Comparison of ENCODE assay signal across 8 mouse cellular contexts in the genomic region with DNA sequence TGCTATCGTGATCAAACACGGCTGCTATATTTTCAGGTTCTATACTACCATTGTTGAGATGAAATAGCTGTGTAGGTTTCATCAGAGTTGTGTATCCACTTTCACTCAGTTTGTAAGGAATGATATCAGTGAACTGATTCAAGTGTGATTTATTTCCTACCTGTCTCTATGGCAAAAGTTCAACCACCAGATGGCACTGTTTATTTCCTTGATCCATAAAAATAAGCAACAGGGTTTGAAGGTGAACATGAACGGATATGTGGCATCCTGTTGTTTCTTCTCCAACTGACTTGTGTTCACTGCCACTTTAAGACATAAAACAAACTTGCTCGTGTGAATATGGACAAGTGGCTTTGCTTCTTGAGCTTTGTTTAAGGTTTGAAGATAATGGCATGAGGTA.
DNase-seq lines count a peak whose midpoint lies in the region; ATAC-seq and TF ChIP-seq lines count a peak whose summit lies in the region.

No protein-coding gene starts in this region.

- 50% methylated on average over 4 of the region's 4 CpGs for WGBS in hindbrain, postnatal 0 days
- WGBS in hindbrain, embryonic 13.5 days: 64% methylated on average over 4 of the region's 4 CpGs

- H3K36me3 ChIP-seq in hindbrain, postnatal 0 days (ENCODE audit: insufficient read depth, low read length): no peaks in the 10 kb centered on the region
- no peaks in the 10 kb centered on the region for H3K36me3 ChIP-seq in hindbrain, embryonic 13.5 days

- no peak overlapping the region for H3K4me3 ChIP-seq in hindbrain, postnatal 0 days (ENCODE audit: low read length)
- H3K4me3 ChIP-seq in hindbrain, embryonic 13.5 days: no peak overlapping the region

- DNase-seq in hindbrain, postnatal 0 days (ENCODE audit: low spot score): peak; percentile 86
- DNase-seq in 3T3-L1 (ENCODE audit: low read depth, low spot score) (peak; percentile 56), R1 (ENCODE audit: low read depth, low spot score) (peak; percentile 62)
- DNase-seq in fibroblast of lung, adult 2 months (ENCODE audit: low read depth): peak; percentile 27
- no peak for DNase-seq in spleen, postnatal 4 days (ENCODE audit: low spot score in 2 of 2)
- no peak for DNase-seq in ovary, adult 18-20 months (ENCODE audit: low spot score)
- no peak for DNase-seq in adrenal gland, postnatal 36 days

- H3K9me3 ChIP-seq in hindbrain, postnatal 0 days (ENCODE audit: low read length): no peaks in the 10 kb centered on the region
- H3K9me3 ChIP-seq in hindbrain, embryonic 13.5 days: no peaks in the 10 kb centered on the region

- H3K27me3 ChIP-seq in hindbrain, postnatal 0 days (ENCODE audit: insufficient read depth, low read length): no peaks in the 10 kb centered on the region
- H3K27me3 ChIP-seq in hindbrain, embryonic 13.5 days: no peaks in the 10 kb centered on the region

- no peak overlapping the region for H3K27ac ChIP-seq in hindbrain, postnatal 0 days
- no peak overlapping the region for H3K27ac ChIP-seq in hindbrain, embryonic 13.5 days

- TF ChIP-seq CTCF in hindbrain, postnatal 0 days (IDR thresholded peaks at IDR 0.05; ENCODE audit: low read depth): peak; percentile 77

- ATAC-seq in hindbrain, postnatal 0 days: no peak
- ATAC-seq in hindbrain, embryonic 13.5 days (ENCODE audit: low FRiP score): no peak

- H3K9ac ChIP-seq in hindbrain, postnatal 0 days (replicated peaks; ENCODE audit: low read length): no peak overlapping the region
- H3K9ac ChIP-seq in hindbrain, embryonic 13.5 days: no peak overlapping the region

- no peaks in the 10 kb centered on the region for H3K4me1 ChIP-seq in hindbrain, postnatal 0 days (ENCODE audit: insufficient read depth, low read length)
- no peaks in the 10 kb centered on the region for H3K4me1 ChIP-seq in hindbrain, embryonic 13.5 days (replicated peaks)

- no peak overlapping the region for H3K4me2 ChIP-seq in hindbrain, postnatal 0 days (ENCODE audit: low read depth, low read length)
- H3K4me2 ChIP-seq in hindbrain, embryonic 13.5 days: no peak overlapping the region

Comparison
In these comparisons a context has a peak if more than half of its experiments do, and no peak if none do; other contexts are left out.
1. DNase-seq: peak in hindbrain, postnatal 0 days (single experiment), 3T3-L1 (single experiment), R1 (single experiment) and fibroblast of lung, adult 2 months (single experiment); none in spleen, postnatal 4 days (0 of 2), ovary, adult 18-20 months (single experiment) and adrenal gland, postnatal 36 days (0 of 2).